Mouse (Mus musculus) lung, postnatal 14 days (tissue): ENCODE measurements around the gene Pkp4.

ENCODE experiments used
- DNase-seq: peaks from one replicate; pipeline ENCODE4 v3.0.0; 2021

Gene Pkp4

DNA sequence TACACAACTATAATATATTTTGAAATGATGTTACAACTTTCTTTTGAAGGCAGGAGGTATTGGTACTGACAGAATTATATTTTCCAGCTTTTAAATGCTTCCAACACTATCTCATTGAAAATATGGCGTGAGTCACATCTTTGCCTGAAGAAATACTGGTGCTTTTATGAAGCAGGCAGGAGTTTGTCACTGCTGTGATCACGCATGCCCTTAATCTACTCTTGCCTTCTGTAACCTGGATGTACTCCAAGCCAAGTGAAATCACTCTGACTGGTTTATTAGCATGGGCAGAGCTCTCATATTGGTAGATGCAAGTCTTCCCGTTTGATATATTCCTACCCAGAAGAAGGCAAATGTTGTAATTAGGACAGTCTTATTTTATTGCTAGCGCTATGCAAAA, 65.7 kb downstream of the Pkp4 start:
- no peak for DNase-seq

DNA sequence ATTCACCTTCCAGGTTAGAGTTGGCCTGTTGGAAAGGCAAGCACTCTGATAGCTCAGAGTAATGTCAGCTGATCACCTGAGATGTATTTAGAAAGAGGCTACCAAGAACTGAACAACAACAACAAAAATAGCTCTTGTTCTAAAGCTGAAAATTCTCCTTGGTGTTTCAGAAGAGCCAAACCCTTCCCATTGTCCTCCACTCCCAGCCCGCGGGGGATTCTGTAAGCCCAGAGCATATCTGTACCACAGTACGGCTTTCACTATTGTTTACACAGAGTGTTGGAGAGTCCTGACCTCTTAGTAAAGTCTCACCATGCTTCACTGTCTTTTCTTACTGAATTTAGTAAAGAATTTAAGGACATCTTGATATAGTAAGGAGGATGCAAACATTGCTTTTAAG, 66.4 kb downstream of the Pkp4 start:
- DNase-seq, result no peak

DNA sequence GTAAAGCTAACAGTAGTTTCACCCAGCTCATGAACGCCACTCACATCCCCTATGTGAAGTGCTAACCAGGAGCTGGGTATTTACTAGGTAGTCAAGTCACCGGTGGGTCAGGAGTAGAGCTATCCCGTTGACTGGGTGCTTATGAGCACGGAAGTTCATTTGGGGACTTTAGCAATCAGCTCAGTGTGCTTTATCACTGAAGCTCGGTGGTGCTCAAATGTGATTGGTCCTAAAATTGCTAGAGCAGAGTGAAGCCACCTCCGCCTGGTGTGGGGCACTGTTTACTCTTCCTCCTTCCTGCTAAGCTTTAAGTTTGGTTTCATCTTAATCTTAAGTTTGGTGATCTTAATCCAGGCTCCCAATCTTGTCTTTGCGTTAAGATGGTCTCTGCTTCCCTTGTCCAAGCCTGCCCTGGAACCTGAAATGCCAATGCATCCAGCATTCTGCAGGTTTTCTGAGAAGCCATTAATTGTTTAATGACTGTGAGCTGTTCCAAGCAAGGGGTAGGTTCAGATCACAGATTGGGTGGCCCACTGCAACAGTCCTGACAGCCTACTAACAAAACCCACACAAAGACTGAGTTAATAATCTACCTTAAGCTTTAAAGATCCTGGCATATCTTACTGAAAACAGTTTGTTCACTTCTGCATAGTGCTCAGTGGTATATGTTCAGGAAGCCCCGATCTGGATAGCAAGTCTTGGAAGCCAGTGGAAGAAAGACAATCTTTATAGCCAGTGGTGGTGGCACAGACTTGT, 67.0 kb downstream of the Pkp4 start:
- no peak for DNase-seq

DNA sequence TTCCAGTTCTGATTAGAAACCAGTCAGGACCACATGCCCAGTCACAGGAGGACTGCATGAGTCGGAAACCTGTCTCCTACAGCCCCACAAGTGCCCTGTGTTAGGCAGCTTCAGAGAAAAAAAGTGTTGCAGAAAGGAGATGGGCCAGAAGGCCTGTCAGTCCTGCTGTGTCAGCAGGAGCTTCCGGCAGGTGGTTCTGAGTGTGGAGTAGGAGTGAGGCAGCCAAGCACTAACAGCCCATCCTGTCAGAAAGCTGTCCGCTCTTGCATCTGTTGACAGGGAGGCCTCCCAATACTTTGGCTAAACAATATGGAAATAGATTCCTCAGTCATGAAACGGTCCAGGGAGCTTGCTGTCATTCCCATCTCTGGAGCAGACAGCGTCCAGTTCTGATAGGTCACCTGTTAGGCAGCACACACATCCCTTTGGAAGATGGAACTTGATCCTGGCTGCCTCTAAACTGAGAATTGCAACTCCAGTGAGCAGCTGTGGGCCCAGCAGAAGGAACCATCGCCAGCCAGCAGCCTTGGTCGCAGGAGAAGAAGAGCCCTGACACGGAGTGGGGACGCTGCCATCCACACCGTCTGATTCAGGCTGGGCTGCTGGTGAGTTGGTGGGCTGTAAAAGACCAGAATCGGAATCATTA, 68.7 kb downstream of the Pkp4 start:
- DNase-seq, result no peak

DNA sequence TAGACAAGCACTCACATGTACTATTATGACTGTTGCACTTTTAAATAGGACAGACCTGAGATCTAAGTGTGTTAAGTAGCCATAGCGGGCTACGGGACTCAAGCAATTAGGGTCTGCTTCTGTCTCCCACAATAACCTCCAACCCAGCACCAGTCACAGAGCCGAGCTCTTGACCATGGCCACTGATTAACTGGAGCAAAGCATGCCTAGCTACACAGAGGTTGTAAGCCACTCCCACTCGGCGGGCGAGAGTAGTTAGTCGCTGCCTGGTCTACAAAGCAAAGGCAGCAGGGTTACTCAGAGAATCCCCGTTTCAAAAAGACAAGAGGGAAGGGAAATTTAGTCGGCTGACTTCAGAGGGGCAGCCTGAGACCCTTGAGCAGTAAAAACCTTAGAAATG, 70.0 kb downstream of the Pkp4 start:
- no peak for DNase-seq

DNA sequence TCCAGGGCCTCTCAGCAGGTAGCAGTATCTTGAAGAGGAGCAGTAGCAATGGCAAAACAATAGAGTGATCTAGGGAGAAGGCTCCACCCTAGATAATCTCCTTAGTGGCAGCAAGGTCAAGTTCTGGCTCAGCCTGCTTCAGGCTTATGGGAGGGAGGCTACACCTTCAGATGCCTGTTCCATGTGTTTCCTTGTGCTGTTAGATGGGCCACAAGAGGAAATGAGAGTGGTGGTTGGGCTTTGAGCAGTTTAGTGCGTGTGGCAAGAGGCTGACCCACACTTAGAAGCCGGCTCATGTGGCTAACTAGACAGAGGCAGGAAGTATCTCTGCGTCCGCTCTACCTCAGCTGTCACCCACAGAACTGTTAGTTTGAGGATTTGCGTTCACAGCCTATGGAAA, 70.9 kb downstream of the Pkp4 start:
- no peak for DNase-seq

DNA sequence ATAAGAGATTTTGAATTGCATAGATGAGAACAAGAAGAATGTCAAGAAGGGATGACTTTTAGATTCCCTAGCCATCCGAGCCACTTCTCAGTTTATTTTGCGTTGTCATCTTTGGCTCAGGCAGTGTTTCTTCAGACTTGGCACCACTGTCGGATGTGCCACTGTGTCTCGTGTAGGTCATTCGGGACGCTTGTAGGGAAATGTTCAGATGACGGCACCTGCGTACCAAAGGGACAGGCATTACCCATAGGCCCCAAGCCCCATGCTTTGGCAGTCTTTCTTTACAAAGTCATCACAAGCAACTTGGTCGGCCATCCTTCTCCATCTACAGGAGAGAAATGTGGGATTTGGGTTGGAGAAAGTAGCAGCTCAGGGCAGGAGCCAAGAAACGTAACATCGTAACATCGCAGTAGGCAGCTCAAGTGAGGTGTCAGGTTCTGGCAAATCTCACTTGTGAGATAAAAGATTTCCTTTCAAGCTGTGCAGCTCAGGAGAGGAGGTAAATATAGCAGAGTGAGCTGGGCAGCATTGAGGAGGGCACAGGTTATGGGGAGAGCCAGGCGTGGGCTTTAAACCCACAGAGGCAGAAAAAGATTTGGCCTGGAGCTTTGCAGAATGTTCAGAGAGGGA, 72.8 kb downstream of the Pkp4 start:
- DNase-seq, result no peak

DNA sequence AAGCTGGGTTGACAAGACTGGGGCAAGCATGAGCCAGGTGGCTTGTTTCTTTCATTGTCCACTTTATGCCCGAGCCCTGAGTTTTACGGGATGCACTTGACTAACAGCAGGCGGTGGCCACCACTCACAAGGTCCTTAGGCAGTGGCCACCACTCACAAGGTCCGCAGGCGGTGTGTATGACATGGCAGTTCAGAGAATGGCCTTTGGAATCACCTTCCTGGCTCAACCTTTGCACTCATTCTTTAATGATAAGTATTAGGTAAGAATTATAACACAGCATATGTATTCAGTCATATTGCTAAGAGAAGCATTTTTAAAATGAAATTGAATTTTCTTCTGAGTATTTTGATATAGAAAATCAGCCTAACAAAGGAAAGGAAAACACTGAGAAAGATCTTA, 73.3 kb downstream of the Pkp4 start:
- no peak for DNase-seq

DNA sequence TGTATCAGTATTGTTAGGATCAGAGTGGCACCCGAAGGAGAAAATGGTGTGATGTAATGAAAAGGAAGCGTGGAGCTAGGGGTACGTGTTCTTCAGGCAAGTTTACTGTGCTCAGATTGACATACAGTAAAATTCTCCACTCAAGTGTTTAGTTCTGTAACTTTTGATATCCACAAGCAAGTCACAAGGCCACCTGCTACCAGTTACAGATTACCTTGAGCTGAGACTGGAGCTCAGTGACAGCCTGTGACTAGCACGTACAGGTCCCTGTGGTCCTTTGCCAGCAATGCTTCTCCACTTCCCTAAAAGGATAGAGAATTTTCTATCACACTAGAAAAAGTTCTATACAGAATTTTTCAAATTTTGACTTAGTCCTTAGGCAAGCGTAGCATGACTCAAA, 73.9 kb downstream of the Pkp4 start:
- DNase-seq, result no peak

DNA sequence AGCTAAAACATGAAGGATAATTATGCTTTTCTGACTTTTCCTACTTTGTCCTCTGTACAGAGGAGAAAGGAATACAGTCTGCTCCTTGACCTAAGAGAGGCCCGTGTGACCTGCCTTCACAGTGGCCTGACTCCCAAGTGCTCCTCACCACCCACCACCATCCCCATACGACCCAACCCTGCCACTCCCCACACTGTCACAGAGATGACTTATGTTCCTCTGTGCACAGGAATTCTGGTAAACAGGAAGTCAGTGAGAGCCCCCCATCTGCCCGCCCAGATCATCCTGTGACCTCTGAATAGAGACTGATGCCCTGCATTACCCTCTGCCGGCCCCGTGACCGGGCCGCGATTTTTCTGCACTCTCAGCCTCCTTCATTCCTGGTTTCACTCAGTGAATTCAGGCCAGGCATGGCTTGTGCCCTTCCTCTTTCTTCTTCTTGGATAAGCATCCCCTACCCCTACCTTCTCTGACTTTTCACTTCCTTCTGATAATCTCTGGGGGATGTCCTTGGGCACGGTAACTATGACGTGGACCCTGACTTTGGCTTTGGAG, 79.3 kb downstream of the Pkp4 start:
- DNase-seq, result no peak

DNA sequence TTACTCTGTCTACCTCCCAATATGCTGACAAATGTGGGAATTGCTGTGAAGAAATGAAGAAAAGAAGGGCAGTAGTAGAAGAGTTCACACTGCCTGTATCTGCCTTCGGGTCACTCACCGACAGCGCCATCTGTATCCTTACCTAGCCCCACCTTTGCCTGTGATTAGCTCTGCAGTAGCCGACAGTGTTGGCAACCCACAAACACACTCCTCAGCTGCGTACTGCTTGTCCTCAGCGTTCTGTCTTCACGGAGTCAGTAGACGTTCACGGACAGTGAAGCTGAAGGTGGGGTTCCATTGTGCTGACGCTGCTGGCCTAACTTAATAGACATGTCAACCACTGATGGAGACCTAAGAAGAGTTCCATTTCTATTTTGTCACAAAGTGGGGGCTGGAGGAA, 81.5 kb downstream of the Pkp4 start:
- no peak for DNase-seq

DNA sequence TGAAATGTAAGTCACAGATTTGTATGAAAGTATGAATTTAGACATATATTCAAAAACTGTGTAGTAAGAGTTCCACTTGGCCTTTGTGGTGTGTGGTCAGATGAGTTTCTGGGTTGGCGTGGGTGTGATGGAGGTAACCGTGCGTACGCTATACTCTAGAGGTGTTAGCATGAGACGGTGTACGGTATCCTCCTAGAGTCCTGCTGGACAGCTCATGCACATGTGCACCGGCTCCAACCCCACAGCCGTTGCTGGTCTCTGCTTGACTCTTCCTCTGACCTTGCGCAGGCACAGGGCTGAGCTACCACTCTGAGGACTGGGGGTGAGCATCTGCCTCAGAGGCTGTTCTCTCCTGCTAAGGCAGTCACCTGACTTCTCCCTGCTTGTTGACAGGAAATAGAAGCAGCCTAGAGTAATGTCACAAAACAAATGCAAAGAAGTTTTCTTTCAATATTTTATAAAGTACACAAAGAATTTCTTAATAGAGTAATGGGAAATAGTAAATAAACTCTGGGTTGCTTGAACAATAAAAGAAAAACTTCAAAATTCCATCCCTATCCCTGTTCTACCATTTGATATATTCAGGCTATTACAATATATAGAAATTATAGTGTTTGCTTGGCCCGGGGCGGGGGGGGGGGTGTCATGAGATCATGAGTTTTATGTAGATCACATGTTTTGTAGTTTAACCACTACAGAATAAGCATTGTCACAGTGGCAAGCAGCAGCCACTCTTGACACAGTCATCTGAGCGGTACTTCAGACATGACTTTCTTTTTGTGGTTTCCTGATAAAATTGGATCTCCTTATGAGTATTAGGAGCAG, 83.8 kb downstream of the Pkp4 start:
- no peak for DNase-seq

DNA sequence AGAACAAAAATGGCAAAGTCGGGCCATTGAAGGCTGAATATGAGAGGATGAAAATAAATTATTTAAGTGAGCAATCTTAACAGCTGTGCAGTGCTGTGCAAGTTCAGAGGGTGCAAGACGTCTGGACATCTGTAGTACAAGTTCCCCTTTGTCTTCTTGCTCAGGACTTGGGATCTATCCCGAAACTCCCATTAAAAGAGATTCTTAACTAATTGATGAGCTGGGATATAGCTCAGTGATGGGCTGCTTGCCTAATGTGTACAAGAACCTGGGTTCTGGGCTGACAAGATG, 84.4 kb downstream of the Pkp4 start:
- no peak for DNase-seq

DNA sequence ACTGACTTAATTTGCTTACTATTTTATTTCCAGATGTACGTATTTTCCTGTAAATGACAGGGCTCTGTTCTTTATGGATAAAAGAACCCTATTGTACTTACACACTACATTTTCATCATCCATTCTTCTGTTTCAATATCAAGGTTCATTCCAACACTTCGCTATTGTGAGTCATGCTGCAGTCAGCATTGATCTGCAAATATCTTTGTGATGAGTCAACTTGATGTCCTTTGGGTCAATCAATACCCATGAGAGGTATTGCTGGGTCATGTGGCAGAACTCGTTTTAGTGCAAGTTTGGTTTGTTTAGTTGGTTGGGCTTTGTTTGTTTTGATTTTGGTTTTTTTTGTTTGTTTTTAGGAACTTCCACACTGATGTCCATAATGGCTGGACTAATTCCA, 88.2 kb downstream of the Pkp4 start:
- DNase-seq, result no peak

DNA sequence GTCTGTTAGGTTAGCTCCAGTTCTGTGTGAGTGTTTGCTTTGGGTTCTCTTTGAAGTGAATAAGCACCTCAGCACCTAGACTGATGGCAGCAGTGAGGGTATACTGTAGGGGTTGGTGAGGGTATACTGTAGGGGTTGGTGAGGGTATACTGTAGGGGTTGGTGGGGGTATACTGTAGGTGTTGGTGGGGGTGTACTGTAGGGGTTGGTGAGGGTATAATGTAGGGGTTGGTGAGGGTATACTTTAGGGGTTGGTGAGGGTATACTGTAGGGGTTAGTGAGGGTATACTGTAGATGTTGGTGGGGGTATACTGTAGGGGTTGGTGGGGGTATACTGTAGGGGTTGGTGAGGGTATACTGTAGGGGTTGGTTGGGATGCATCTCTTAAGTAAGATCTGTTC, 92.2 kb downstream of the Pkp4 start:
- DNase-seq, result no peak

DNA sequence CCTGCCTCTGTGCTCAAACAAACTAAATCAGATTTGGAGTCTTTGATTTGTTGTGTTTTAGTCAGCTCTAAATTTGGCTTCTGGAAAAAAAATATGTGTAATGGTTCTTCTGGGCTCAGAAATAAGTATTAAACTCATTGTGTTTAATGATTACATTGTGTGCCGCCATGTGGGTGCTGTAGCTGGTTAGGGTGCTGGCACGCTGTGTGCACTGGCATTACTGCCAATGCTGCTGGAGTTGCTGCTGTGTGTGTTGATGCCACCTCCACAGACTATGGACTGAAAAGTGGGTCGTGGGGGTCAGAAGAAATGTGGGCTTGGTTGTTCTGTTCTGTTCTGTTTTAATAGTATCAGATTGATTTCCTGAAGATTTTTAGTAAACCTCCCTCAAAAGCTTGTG, 92.8 kb downstream of the Pkp4 start:
- no peak for DNase-seq

DNA sequence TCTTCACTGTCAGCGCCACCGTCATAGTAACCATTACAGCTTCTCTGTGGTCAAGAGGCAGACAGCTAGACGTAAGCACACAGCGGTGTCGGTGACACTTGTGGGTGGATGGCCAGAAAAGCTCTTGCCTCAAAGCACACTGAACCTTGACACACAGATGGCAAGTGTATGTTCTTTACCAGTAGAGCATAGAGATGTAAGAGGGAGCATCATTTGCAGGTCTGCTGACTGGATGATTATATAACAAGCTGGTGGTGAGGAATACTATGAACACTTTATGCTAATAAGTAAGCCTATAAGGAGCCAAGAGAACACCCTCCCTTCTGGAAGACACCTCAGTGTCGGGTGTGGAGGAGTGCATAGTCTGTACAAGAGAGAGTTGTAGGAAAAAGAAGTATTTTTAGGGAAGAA, 98.2 kb downstream of the Pkp4 start:
- DNase-seq, result no peak

DNA sequence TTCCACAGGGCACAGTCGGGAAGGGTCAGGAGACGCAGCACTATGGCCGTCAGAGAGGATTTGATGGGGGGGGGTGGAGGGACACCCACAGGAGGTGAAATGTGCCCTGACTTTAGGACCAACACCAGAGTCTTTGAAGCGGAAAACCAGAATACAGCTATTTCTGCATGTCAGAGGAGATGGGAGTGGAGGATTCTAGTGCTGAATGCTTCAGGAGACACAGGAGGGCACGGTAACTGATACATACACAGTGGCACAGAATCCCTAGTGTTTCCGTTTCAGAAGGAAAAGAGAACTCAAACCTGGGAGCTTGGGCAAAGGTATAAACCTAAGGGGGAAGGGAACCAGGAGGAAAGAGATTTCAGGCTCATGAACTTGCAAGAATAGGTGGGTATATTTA, 98.7 kb downstream of the Pkp4 start:
- DNase-seq, result no peak

DNA sequence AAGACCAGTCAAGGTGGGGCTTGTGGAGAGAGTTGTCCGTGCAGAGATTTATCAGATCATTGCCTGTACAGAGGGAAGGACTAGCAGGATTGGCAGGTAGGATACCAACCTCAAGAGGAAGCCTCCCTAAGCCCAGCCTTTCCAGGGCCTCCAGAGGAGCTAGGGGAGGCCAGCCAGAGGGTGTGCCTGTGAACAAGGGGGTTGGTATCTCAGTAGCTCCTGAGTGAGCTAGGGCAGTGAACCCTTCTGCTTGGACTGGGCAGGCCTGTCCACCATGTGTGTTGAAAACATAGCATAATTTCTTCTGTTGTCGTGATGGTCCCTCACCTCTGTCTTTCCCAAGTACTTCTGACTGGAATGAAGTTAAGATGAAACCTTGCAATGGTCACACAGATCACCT, 100.6 kb downstream of the Pkp4 start:
- DNase-seq, result no peak

DNA sequence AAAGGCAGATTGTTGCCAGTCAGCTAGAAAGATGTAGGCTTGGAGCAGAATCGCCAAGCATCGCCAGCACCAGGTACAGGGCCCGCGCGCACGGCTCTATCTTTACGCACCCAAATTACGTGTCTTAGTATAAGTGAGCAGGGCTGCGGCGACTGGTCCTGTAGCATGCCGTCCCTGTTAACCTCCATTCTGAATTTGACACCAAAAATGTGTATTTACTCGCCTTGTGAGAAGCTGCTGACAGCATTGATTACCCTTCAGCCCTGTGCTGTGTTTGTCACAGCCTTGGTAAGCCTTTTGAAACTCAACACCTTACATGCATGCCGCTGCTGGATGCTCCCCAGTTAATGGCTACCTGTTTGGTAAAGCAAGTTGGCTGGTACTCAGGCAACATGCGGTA, 105.8 kb downstream of the Pkp4 start:
- DNase-seq, result no peak

DNA sequence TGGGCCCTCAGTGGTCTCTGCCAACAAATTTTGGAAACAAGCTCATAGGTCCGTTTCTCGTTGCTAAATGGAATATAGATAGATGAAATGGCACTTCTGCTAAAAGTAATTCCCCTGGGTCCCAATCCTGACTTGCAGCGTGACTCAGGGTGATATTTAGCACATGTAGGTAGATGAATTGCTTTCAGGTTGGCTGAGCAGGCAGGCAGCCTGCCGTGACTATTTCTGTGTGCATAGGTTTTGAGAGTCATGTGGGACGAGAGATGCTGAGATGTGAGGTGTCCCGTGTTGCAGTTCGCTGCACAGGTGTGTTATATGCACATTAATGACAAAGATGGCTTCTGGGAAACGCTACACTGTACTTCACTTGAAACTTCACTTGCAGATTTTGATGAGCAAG, 111.2 kb downstream of the Pkp4 start:
- no peak for DNase-seq

DNA sequence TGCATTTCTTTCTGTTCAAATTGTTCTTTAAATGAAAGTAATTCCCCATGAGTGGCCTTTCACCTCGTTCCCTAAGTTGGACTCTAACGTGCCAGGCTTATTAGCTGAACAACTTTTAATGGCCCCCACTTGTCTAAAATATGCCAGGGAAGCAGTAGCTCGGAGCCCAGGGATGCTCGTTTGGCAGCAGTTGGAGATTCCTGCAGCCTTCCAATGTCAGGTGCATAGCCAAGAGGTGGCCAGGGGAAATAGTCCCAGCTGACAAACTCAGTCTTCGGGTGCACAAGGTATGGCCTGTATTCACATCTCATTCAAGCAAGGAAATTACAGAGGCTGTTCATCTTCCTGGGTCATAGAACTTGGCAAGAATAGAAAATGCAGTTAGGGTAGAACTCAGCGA, 112.1 kb downstream of the Pkp4 start:
- DNase-seq, result no peak

DNA sequence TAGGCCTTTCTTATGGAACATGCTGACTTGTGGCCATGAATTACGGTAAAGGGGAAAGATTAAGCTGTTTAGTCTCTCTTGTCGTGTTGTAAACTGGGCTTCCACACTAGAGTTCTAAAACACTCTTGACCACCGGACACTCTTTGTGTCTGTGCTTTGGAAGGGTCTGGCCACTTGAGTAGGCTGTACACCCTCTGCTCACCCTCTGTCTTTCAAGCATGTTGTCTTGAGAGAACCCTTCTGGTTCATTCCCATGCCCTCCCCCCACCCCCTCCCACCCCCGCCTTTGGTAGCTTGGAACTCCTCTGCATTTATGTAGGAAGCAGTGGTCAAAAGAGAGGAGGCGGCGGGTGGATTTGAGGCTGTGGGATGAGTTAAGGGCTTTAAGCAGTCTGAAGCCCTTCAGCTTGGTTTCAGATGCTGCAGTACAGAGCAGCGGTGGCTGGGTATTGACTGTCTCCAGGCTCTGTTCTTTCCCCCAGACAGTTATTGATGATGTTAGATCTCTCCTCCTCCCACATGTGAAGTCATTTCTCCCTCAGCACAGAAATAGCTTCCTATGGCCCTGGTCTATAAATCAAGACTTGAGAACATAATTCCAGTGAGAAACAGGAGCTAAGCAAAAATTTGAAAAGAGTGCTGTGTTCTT, 120.4 kb downstream of the Pkp4 start:
- no peak for DNase-seq
